Mouse (Mus musculus): ENCODE results near the gene Jtb.

DNA sequence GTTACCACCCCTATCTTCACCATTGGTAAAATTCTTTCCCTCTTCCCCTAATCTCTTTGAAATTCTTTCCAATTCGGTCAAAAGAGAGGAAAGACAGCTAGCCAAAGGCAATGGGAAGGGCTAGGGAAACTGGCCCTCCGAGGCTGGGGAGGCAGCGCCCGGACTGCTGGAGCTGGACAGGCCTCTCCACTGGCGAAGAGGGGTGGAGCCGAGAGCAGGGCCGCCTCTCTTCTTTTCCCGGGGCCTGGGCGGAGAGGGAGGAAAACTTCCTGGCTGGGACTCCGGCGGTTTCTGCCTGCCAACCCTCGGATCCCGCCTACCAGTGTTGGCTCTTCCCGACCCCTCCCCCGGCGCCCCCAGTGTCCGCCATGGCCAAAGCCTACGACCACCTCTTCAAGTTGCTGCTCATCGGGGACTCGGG is 10.9 kb upstream of the Jtb start:
- 0 out of 2 replicates have a peak, but pooled peaks have one; percentile 44 for TF ChIP-seq EP300 (IDR thresholded peaks at IDR 0.05)
- no peak for TF ChIP-seq CTCF (IDR thresholded peaks at IDR 0.05)
